Mouse (Mus musculus): ENCODE measurements around the gene Erg. TPM values are rescaled to one million over a fixed set of nuclear protein-coding genes. Genes with fewer than 3 reads are reported as not detected.

The Erg gene
- polyA plus RNA-seq, 1 experiment from 2014 or later: 12.2 TPM

DNA sequence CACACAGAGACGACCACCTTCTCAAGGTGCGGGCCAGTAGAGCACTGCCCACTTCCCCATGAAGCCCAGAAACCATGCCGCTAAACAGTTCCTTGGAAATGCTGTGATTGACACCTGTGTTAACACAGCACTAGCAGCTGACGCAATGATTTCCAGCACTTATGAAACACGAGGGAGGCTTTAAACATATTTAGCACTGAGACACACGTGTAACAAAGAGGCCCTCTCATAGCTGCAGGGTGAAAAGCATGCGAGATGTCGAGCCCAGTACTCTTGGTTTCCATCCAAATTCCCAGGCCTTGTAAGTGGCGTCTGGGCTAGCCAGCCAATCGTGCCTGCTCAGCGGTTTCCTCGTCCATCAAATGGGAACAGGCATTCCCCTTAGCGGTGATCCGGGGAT lies 178.3 kb downstream of the Erg start:
- H3K36me3 ChIP-seq: no peaks in the 10 kb centered on the region
- WGBS: 32% methylated on average over 14 of the region's 14 CpGs
- H3K4me3 ChIP-seq: no peak overlapping the region
- H3K4me1 ChIP-seq: peaks cover 10% of the 10 kb centered on the region; the same call in 1 of the 2 replicates
- H3K4me2 ChIP-seq: no peak overlapping the region
- no peak overlapping the region for H3K27ac ChIP-seq
- no peak for ATAC-seq (ENCODE audit: borderline replicate concordance, extremely low read depth, low FRiP score, low TSS enrichment)
- no peaks in the 10 kb centered on the region for H3K9me3 ChIP-seq
- H3K9ac ChIP-seq: no peak overlapping the region
- H3K27me3 ChIP-seq: no peaks in the 10 kb centered on the region

DNA sequence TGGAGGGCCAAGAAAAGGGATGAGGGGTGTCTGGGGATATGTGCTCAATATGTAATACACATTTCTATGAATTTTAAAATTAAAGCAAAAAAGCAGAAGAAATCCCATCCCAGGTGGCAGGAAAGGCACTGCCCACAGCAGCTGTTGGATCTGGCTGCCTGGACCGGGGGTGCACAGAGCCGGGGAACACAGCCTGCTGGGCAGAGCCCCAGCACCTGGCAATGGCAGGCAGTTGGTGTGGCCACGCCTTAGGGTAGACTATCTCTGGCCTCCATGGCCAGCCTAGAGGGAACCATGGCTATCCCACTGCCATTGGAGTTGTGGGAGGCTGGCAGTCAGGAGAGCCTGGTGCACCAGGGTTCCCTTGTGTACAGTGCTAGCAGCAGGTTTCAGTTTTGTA lies 180.9 kb downstream of the Erg start:
- ATAC-seq (ENCODE audit: borderline replicate concordance, extremely low read depth, low FRiP score, low TSS enrichment): no peak
- 77% methylated on average over 3 of the region's 3 CpGs for WGBS

DNA sequence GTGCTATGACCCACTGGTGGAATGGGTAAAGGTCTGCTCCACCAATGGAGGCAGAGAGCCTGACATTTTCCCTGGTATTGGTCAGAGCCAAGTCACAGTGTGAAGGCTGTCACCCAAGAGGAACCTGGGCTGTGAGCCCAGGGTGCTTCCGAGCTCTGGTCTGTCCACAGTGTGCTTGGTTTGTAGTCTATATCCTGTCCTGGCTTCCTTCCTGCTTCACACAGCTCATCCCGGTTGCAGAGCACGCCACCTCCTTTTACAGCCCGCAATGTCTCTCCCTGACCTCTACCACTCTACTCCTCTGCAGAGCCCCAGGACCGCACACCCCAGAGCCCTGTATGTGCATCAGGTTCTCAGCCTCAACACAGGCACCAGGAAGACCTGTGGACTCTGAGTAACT lies 182.9 kb downstream of the Erg start:
- Histone ChIP-seq H3K27me3 (no peaks in the 10 kb centered on the region), H3K4me2 (no peak overlapping the region), H3K4me1 (peaks cover 10% of the 10 kb centered on the region; the same call in 1 of the 2 replicates), H3K27ac (no peak overlapping the region), H3K9ac (no peak overlapping the region), H3K36me3 (no peaks in the 10 kb centered on the region), H3K9me3 (no peaks in the 10 kb centered on the region), H3K4me3 (no peak overlapping the region)
- ATAC-seq (ENCODE audit: borderline replicate concordance, extremely low read depth, low FRiP score, low TSS enrichment): peak; percentile 51
- 64% methylated on average over 5 of the region's 5 CpGs for WGBS

More for the DNA sequence above, 180.9 kb downstream of the Erg start:
- Histone ChIP-seq H3K4me1 (peaks cover 10% of the 10 kb centered on the region; the same call in 1 of the 2 replicates), H3K4me3 (no peak overlapping the region), H3K9ac (no peak overlapping the region), H3K36me3 (no peaks in the 10 kb centered on the region), H3K27ac (no peak overlapping the region), H3K4me2 (no peak overlapping the region), H3K27me3 (no peaks in the 10 kb centered on the region), H3K9me3 (no peaks in the 10 kb centered on the region)

DNA sequence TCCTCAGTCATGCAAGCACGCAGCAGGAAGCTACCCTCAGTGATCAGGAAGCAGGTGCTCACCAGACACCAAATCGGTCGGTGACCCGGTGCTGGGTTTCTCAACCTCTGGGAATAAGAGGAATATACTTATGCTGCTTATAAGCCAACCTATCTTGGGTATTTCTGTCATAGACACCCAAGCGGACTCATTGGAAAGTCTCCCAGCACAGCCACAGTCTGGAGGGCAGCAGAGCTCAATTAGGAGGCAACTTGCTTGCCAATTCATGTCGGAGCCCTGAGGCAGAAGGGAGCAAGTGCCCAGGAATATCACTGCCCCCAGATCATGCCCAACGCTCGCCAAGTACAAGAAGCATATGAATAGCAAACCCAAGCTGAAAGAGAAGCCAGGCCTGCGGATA lies 184.5 kb downstream of the Erg start:
- H3K9ac ChIP-seq: no peak overlapping the region
- H3K27ac ChIP-seq: no peak overlapping the region
- WGBS: 83% methylated on average over 9 of the region's 9 CpGs
- no peaks in the 10 kb centered on the region for H3K36me3 ChIP-seq
- H3K4me2 ChIP-seq: no peak overlapping the region
- H3K9me3 ChIP-seq: no peaks in the 10 kb centered on the region
- no peaks in the 10 kb centered on the region for H3K27me3 ChIP-seq
- H3K4me1 ChIP-seq: peaks cover 2% of the 10 kb centered on the region; the same call in 1 of the 2 replicates
- no peak for ATAC-seq (ENCODE audit: borderline replicate concordance, extremely low read depth, low FRiP score, low TSS enrichment)
- H3K4me3 ChIP-seq: no peak overlapping the region

DNA sequence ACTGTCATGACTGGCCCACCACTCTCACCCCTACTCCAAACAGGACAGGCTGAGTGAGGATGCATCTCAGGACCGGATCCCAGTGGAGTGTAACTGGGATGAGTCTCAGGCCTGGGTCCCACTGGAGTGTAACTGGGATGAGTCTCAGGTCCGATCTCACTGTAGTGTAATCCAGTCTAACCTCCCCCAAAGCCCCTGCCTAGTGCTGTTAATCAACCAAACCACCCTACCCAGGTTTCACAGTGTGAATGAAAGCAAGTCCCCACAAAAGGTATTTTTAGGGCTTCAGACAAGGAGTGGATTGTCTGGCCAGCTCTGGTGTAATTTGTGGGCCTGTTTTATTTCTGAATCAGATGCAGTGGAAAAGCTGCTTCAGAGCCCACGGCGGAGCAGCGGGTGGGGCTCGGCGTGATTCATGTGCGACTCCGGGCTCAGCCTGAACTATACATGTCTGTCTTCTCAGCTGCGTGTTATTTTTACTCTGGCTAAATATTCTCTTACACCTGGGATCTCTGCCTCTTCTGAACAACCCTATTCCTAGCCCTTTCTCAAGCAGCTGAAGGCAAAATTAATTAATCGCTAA lies 187.5 kb downstream of the Erg start:
- no peak overlapping the region for H3K9ac ChIP-seq
- H3K9me3 ChIP-seq: no peaks in the 10 kb centered on the region
- ATAC-seq (ENCODE audit: borderline replicate concordance, extremely low read depth, low FRiP score, low TSS enrichment): no peak

DNA sequence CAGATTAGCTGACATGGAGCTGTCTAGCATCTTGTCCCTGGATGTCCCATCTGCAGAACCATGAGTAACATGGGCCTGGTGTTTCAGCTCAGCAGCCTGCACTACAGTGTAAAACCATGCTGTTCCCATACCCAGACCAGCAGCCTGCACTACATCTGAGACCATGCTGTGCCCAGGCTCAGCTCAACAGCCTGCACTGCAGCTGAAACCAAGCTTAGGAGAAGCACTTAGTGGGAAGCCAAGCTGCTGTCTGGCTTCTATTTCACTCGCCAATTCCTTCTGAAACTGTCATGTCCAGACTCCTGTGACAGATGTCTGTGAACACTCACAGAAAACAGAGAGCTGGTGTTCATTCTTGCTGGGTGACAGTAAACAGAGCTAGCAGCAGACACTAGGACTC lies 195.6 kb downstream of the Erg start:
- H3K9ac ChIP-seq: no peak overlapping the region
- H3K27me3 ChIP-seq: no peaks in the 10 kb centered on the region
- 40% methylated on average over 1 of the region's 1 CpGs for WGBS
- H3K4me2 ChIP-seq: no peak overlapping the region
- no peaks in the 10 kb centered on the region for H3K9me3 ChIP-seq
- no peak for ATAC-seq (ENCODE audit: borderline replicate concordance, extremely low read depth, low FRiP score, low TSS enrichment)
- H3K4me3 ChIP-seq: no peak overlapping the region
- no peak overlapping the region for H3K27ac ChIP-seq
- no peaks in the 10 kb centered on the region for H3K4me1 ChIP-seq
- no peaks in the 10 kb centered on the region; the same call in 1 of the 2 replicates for H3K36me3 ChIP-seq

More for the DNA sequence above, 187.5 kb downstream of the Erg start:
- Histone ChIP-seq H3K4me1 (peaks cover 2% of the 10 kb centered on the region; the same call in 1 of the 2 replicates), H3K27ac (no peak overlapping the region), H3K4me3 (no peak overlapping the region), H3K27me3 (no peaks in the 10 kb centered on the region), H3K36me3 (no peaks in the 10 kb centered on the region), H3K4me2 (no peak overlapping the region)
- WGBS: 85% methylated on average over 11 of the region's 11 CpGs

DNA sequence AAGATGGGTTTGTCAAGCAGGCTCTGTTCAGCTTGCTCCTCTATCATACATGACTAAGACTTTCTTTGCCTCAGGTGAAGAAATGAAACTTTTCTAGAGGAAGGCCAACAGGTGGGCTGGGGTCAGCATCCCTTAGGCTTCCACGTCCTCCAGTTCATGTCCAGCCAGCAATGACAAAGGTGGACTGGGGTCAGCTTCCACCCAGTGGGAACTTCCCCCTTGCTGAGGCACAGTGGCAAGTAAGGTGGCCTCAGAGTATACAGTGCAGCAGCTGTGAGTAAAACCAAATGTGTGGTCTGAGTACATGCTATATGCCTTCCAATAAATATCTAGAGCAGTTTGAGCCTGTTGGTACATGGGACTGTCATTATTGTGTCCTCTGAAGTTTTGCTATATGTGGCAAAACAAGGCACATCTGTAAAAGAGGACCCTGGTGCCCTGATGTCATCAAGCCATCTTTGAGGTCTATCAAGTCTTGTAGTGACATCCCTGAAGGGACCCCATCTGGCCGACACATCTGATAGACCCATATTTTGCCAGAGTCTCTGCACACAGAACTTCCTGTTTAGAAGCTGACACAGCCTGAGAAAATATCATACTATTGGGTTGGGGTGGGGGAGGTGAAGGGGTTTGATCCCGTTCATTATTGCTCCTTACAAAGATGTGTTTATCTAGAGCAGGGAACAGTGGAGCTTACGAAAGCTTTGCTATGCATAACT lies 197.4 kb downstream of the Erg start:
- WGBS: 63% methylated on average over 4 of the region's 4 CpGs
- no peak overlapping the region for H3K9ac ChIP-seq
- no peaks in the 10 kb centered on the region for H3K9me3 ChIP-seq
- H3K27me3 ChIP-seq: no peaks in the 10 kb centered on the region
- no peak overlapping the region for H3K4me3 ChIP-seq
- H3K4me2 ChIP-seq: no peak overlapping the region
- H3K36me3 ChIP-seq: peaks cover 8% of the 10 kb centered on the region; the same call in 1 of the 2 replicates
- H3K4me1 ChIP-seq: no peaks in the 10 kb centered on the region
- H3K27ac ChIP-seq: no peak overlapping the region
- ATAC-seq (ENCODE audit: borderline replicate concordance, extremely low read depth, low FRiP score, low TSS enrichment): no peak

DNA sequence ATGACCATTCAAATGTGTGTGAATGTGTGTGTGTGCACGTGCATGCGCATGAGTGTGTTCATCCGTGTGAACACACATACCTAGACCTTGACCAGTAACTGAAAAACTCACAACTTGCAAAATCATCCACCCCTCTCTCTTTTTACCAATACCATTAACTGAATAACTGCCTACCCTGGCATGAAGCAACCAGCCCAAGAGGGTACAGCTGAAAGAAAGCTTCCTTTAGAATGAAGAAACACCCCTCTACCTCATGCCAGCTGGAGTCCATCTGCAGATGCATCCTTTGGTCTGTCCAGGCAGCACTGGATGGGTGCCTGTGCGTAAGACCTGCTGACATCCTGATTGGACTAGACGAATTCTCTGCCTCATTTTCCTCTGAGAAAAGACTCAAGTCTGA lies 198.1 kb downstream of the Erg start:
- no peak for ATAC-seq (ENCODE audit: borderline replicate concordance, extremely low read depth, low FRiP score, low TSS enrichment)
- WGBS: 85% methylated on average over 5 of the region's 5 CpGs

DNA sequence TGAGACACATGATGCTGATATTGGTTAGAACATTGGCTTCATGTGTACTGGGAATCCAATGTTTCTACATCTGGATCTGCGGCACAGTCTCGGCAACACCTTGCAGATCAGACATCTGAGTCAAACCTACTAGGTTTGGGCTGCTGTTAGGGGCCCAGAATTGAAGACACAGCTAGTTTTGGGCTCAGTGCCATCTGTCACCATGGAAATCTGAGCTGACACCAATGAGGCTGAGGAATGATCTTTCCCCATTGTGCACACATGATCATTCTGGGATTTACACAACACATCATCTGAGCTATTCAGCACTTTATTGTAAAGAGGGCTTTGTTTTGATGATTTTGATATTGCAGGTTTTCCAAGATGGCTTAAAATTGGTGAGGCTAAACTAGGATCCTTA lies 199.4 kb downstream of the Erg start:
- H3K4me1 ChIP-seq: no peaks in the 10 kb centered on the region
- no peak overlapping the region for H3K4me2 ChIP-seq
- H3K4me3 ChIP-seq: no peak overlapping the region
- no peak for ATAC-seq (ENCODE audit: borderline replicate concordance, extremely low read depth, low FRiP score, low TSS enrichment)
- H3K9ac ChIP-seq: no peak overlapping the region
- peaks cover 8% of the 10 kb centered on the region; the same call in 1 of the 2 replicates for H3K36me3 ChIP-seq
- H3K27ac ChIP-seq: no peak overlapping the region
- H3K27me3 ChIP-seq: no peaks in the 10 kb centered on the region
- WGBS: 92% methylated on average over 2 of the region's 2 CpGs
- H3K9me3 ChIP-seq: no peaks in the 10 kb centered on the region

More for the DNA sequence above, 198.1 kb downstream of the Erg start:
- no peak overlapping the region for H3K4me2 ChIP-seq
- no peak overlapping the region for H3K9ac ChIP-seq
- H3K27ac ChIP-seq: no peak overlapping the region
- no peaks in the 10 kb centered on the region for H3K27me3 ChIP-seq
- H3K36me3 ChIP-seq: peaks cover 8% of the 10 kb centered on the region; the same call in 1 of the 2 replicates
- no peaks in the 10 kb centered on the region for H3K9me3 ChIP-seq
- H3K4me3 ChIP-seq: no peak overlapping the region
- H3K4me1 ChIP-seq: no peaks in the 10 kb centered on the region

DNA sequence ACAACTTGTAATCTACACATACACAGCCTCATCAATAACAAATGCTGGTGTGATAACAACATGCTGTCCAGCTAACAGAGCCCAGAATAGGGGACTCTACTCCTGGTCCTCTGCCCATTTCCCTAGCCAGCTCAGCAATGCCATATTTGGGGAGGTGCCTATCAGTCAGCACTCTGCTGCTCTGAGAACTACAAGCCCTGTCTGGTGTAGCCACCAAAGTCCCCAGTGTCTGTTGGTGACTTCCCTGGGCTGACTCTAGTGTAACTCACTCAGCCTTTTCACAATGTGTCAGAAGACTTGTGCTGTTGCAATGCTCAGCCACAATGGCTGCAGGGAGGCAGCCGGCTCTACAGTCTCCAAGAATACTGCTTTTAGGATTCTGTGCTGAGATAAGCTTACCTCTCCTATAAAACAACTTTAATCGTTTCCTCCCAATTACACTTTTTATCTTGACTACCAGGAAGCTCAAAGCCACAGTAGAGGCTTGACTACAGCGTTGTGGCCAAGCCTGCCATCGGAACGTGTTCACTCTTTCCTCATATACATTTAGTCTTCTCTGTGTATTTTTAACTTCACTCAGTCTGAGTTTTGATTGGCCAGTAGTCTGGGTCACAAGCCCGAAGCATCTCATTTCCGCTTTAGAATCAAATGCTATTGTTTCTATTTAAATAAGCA lies 201.0 kb downstream of the Erg start:
- 81% methylated on average over 7 of the region's 7 CpGs for WGBS
- H3K4me2 ChIP-seq: no peak overlapping the region
- no peak for ATAC-seq (ENCODE audit: borderline replicate concordance, extremely low read depth, low FRiP score, low TSS enrichment)

DNA sequence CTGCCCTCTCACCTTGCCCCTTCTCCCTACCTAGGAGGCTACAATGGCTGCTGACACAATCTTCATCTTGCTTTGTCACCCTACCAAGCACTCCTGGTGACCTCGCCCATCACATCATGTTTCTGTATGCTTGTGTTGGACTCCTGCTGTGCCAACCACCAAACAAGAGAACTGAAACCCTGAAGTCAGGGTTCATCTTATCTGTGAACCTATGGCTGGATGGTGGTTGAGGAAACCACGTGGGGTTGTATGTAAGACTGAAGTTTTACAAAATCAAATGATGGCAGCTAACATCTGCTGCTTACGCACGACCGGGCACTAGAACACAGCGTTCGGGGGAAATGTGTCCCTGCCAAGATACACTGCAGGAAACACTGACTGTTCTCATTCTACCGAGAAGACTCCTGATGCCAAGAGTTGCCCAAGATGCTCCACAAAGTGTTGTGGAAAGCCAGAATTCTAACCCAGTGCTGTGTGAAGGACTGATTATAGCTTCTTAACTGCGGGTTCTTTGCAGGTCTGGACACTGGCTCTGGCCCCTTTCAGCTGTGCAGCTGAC lies 201.7 kb downstream of the Erg start:
- 89% methylated on average over 9 of the region's 9 CpGs for WGBS
- H3K27ac ChIP-seq: no peak overlapping the region

More for the DNA sequence above, 201.0 kb downstream of the Erg start:
- Histone ChIP-seq H3K9ac (no peak overlapping the region), H3K9me3 (no peaks in the 10 kb centered on the region), H3K4me3 (no peak overlapping the region), H3K27me3 (no peaks in the 10 kb centered on the region), H3K27ac (no peak overlapping the region), H3K4me1 (no peaks in the 10 kb centered on the region), H3K36me3 (peaks cover 8% of the 10 kb centered on the region; the same call in 1 of the 2 replicates)

More for the DNA sequence above, 201.7 kb downstream of the Erg start:
- no peaks in the 10 kb centered on the region for H3K27me3 ChIP-seq
- no peak overlapping the region for H3K9ac ChIP-seq
- no peaks in the 10 kb centered on the region for H3K4me1 ChIP-seq
- H3K4me2 ChIP-seq: no peak overlapping the region
- no peak for ATAC-seq (ENCODE audit: borderline replicate concordance, extremely low read depth, low FRiP score, low TSS enrichment)
- H3K36me3 ChIP-seq: peaks cover 8% of the 10 kb centered on the region; the same call in 1 of the 2 replicates
- no peak overlapping the region for H3K4me3 ChIP-seq
- no peaks in the 10 kb centered on the region for H3K9me3 ChIP-seq

All from lung, embryonic 15.5 days (tissue).